Mouse (Mus musculus): ENCODE data around the gene Naa40.
A peak's percentile ranks its signal among the peaks of the same experiment; 100 is the strongest.

Gene Naa40

DNA sequence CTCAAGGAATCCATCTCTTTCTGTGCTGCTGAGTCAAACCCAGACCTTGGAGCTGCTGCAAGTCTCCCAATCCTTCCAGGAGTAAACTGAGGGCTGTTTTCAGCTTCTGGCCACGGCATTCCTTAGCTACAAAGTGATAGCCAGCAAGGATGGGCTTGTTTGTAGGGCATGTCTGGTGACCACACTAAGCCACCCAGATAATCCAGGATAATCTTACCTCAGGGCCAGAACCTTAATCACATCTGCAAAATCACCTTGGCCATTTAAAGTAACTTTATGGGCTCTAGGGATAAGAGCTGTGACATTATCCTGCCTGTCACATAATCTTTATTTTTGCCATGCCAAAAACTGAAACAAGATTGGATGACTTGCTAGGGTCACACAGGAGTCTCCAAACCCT lies 28.8 kb downstream of the Naa40 start:
- DNase-seq = no peak

DNA sequence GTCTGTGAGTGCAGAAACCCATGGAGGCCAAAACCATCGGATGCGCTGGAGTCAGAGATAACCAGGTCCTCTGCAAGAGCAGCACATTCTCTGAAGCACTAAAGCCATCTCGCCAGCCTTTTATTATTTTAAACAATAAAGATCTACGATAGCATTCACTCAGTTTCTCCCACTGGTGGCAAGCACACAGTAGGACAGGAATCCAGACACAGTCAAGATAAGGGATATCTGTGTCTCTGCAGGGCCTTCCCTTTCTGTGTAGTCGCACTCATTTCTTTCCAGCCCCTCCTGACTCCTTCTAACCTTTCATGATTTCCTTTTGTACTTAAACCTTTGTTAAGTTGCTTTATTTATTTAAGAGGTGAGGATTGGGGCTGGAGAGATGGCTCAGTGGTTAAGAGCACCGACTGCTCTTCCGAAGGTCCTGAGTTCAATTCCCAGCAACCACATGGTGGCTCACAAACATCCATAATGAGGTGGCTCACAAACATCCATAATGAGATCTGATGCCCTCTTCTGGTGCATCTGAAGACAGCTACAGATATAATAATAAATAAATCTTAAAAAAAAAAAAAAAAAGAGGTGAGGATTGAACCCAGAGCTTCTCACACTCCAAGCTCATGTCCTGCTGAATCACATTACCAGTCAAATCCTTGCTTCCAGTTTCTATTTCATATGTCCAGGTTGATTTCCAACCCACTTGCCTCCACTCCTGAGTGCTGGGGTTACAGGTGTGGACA lies 30.9 kb downstream of the Naa40 start:
- no peak for DNase-seq

DNA sequence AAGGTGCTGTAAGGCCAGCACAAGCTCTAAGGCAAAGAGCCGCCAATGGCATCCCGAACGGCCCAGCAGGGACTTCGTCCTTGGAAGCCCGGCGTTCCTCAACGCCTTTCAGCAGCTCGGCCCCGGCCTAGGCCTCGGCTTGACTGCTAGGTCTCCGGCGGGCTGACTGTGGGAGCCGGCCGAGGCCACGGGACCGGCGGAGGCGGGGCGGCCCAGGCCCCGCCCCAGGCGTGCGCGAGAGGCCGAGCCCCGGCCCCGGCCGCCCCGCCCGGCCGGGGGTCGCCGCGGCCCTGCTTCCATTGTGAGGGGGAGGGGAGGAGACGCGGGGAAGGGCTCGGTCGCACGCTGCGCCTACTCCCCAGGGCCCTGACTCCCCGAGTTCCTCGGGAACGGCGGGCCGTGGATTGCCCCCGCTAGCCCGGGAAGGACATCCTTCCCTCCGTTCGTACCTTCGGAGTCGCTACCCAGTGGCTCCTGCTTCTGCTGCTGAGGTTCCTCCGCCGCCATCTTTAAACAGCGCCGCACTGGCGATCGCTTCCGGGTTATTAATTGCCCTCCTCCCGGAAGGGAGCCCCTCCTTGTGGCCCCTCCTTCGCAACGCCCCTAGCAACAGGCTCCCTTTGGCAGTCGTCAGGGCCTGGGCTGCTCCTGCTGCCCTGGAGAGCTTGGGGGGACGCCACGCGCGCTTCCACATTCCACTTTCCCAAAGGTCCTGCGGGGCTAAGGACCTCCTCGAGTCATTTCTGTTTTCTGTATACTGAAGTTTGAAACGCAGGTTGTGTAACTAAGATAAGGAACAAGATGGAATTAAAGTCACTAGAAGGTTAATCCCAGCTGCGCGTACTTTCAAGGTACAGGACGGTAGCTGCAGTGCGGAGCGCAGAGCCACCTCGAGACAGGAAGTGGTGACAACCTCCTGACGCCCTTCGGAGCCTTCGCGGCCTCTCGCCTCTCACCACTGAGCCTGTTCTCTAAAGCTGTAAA lies 34.9 kb downstream of the Naa40 start, which contains the start of gene Otub1:
Otub1 (minus strand) TSS at position 564 of the 984 bp plus-strand sequence.
- peak; percentile 94 for DNase-seq

DNA sequence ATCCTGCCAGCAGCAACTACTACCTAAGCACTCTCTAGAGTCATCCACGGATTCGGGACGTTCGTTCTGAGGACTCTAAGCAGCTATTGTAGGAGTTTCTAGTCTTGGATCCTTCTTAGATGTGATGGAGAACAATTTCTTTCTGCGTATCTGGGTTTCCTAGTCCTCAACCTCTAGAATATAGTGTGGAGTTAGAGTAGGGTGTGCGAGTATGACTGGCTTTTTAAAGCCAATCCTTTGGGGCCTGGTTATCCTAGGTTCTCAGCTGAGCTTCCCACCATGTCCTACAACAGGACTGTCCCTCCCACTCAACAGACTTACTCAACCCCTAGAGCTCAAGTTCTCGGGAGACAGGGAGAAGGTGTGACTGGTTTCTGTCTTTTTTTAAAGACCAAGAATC lies 35.7 kb downstream of the Naa40 start:
- no peak for DNase-seq

DNA sequence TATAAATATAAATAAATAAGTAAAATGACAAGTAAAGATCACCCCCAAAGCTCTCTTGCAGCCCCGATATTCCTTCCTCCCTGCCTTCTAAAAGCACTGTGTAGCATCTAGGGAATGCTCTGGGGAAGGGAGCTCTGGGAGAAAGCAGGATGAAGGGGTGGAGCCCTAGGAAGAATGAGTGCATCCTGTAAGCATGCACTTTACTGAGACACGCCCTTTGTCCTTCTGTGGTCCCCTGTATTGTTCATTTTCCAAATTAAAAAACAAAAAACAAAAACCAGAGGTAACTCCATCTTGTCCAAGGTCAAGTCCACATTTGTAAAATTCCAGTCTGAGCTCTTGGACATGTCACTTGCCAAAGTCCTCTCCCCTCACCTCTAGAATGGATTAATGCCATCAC lies 36.1 kb downstream of the Naa40 start:
- no peak for DNase-seq

DNA sequence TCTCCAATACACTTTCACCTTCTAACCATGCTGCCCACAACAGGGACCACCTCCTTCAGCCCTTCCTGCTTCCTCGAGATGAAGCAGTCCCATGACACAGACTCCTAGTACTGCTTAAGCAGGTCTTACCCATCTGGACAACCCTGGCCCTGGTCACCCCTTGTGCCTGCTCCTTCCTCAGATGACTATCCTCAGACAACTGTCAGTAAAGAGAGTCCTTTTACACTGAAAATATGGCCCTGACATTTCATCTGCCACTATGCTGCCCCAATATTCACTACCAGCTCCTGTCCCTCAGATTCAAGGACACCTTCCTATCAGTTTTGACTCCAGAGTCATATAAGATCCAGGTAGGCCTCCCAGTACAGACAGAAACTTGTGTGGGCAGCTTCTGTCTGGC lies 40.6 kb downstream of the Naa40 start:
- DNase-seq = no peak

DNA sequence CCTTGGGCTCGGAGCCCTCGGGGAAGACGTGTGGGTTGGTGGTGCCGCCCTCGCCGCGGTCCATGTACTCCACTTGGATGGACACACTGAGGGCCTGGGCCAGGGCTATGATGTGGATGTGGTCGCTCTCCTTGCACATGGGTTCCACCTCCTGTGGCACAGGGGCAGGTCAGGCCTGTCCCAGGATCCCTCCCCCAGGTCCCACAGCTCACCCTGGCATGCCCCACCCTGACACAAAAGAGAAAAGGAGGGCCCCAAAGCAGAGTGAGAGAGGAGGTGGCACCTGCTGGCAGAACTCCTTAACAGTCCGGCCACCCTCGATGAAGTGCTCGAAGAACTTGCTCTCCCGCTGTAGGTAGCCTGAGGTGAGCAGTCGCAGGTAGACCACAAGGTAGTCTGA lies 41.9 kb downstream of the Naa40 start:
- DNase-seq = no peak

DNA sequence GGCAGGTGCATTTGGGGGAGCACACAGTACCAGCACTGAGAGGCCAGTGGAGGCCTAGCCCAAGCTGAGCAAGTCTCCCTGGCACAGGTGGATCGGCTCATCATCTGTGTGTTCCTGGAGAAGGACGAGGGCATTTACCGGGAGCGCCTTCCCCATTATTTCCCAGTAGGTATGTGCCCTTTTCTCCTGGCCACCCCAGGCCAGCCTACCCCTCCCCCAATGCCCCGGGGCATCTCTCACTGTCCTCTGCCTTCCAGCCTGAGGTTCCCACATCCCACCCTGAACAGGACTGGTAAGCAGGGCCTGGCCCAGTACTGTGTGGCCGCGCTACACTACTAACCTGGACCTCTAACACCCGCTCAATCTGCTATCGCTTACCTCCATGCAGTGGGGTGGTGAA lies 43.5 kb downstream of the Naa40 start:
- DNase-seq = no peak

DNA sequence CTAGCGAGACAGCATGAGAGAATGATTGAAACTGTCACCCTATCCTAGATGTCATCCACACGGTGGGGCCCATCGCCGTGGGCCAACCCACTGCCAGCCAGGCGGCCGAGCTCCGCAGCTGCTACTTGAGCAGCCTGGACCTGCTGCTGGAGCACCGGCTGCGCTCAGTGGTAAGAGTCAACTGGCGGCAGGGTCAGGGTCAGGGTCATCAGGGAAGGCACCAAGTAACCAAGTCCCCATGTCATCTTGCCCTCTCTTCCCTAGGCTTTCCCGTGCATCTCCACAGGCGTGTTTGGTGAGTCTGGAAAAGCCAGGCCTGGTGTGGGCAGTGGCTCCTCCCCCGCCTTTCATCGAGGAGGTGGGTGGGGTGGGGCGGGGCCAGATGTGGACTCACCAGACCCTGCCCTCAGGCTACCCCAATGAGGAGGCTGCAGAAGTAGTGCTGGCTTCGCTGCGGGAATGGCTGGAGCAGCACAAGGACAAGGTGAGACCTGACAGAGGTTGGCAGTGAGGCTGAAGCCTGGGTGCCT lies 44.2 kb downstream of the Naa40 start:
- DNase-seq = peak; percentile 62 to 71

DNA sequence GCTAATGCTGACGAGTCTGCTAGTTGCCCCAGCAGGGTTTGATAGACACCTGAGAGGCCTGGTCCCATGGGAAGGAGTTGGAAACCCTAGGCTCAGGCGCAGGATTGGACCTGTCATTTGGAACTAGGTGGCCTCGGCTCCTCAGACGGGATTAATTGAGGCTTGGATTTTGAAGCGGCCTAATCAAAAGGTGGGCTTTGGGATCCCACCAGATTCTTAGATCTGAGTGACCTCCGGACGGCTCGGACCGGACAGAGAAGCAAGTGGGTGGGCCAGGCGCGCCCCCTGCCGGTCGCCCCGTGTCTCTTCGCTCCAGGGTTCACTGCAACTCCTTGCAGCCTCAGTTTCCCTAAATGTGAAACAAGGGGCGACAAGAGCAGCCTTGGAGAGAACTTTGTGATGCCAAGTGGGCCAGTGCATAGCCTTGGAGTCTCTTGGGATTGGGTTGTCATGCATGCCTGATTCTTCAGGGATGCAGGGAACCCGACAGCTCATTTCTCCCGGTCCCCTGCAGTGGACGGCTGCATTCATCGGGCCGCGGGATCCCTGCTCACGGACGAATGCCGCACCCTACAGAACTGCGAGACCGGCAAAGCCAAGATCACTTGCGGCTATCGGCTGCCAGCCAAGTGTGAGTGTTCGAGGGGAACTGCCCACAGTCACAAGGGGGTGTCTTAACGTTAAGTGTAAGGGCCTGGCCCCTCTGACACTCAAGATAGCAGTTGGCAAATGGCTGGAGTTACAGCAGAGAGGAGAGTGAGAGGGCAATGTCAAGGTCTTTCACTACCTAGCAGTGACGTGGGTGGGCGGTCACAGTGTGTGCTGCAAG lies 44.9 kb downstream of the Naa40 start:
- DNase-seq = peak; percentile 69 to 74

DNA sequence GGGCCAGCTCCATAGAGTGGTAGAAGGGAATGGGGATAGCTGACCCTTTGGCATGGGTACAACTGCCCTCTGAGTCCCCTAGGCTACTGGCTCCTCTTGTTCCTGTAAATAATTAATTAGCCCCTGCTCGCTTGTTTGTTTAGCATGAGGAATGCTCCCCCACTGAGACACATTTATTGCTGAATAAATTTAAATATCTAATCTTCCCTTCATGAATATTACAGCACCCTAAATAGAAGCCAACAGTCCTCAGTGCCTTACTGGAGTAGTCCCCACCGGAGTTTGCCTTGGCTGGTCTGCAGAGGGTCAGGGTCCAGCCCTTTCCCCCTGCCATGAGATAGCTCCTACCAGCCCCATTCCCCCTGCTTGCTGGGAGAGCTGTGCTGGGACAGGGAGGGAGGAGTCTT lies 48.4 kb downstream of the Naa40 start:
- DNase-seq = peak; percentile 88 to 95

DNA sequence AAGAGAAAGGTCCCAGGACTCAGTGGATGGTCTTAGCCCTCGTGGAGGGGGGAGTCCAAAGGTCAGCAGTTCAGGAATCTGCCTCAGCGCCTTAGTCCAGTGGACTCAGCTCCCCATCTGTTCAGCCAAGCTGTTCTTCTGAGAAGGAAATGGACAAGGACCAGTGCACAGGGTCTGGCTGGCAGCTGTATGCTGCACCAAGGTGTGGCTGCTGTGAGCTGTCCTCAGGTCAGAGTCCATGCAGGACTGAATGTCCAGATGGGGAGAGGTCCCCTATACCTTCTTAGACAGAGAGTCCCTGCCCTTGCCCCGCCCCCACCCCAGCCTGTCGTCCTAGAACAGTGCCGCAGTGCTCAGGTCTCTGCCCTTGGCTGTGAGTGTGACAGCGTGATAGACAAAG lies 49.3 kb downstream of the Naa40 start:
- peak; percentile 89 to 94 for DNase-seq

DNA sequence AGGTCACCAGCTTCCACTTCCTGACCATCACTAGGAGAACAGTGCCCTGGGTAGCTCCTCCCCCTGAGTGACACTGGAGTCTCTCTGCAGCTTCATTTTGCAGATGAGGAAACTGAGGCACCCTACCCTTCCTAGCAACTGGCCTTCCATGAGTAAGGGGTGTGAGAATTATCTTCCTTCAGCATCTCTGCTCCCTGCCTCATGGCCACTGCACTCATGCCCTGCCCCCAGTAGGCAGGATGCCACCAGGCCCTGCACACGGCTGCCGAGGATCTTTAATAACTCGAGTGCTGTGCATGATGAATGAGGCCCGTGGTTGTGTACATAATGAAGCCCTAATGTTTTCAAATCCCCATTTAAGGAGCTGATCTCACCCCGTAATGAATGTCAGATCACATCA lies 50.0 kb downstream of the Naa40 start:
- DNase-seq = no peak

DNA sequence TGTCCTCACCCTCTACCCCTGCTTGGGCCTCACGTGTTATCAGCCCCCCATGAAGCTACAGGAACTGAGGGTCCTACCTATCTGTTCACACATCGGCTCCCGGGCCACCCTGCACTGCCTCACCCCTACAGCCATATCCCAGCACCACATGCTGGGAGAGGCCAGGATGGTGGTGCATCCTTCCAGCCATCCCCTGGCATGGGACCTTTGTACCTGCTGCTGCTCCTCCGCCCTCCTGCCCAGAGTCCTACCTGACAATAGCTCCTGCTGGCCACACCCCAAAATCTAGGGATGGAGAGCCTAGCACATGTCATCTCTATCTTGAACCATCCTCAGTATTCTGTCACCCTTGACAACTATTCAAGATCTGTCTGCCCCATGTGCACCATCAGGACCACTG lies 52.0 kb downstream of the Naa40 start:
- DNase-seq = no peak

DNA sequence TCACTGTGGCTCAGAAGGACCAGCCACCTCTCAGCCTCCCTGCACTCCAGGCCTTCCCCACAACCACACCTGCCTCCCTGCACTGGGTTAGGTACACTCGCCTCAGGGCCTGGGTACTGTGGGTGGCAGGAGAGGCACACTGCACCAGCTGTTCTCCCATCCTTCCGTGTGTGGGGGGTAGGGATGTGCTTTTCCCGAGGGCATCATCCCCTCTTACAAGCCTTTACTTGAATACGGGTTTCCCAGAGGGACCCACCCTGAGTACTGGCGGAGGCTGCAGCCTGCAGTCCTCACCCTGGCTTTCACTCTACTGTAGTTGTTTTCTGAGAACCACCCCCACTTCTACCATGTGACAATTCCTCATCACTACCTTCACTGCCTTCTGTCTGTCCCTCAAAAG lies 53.8 kb downstream of the Naa40 start:
- no peak for DNase-seq

DNA sequence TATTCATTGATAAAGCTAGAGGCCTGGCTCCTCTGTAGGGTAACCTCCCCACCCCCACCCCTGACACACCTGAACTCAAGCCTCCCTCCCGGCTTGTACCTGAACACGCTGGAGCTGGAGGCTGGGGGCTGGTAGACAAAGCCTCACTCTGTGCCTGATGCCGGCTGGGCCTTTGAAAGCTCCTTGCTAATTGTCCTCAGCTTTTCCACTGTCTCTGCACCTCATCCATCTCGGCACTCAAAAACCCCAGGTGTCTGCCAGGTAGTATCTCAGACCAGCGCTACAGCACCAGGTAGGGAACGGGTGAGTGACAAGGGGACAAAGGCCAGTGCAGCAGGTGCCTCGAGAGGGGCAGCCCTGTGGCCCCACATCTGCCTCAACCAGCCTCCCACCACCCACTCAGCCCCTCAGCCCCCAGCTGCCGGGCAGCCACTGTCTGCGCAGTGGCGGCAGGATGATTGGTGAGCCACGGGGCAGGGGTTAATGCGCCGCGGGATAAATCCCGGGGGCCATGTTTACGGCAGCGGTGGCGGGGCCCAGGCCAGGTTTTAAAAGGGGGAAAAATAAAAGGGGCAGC lies 55.2 kb downstream of the Naa40 start:
- DNase-seq = no peak

DNA sequence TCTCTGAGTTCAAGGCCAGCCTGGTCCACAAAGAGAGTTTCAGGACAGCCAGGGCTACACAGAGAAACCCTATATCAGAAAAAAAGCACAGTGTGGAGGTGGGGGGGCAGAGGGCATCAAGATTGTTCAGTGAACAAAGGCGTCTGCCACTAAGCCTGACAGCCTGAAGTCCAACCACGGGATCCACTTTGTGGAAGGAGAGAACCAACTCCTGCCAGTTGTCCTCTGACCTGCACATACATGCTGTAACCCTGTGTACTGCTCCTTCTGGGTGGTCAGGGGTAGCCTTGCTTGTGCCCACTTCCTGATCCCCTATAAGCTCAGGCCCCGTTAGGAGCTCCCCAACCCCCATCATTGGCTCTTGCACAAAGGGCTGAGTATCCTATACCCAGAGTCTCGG lies 55.9 kb downstream of the Naa40 start:
- DNase-seq = no peak

DNA sequence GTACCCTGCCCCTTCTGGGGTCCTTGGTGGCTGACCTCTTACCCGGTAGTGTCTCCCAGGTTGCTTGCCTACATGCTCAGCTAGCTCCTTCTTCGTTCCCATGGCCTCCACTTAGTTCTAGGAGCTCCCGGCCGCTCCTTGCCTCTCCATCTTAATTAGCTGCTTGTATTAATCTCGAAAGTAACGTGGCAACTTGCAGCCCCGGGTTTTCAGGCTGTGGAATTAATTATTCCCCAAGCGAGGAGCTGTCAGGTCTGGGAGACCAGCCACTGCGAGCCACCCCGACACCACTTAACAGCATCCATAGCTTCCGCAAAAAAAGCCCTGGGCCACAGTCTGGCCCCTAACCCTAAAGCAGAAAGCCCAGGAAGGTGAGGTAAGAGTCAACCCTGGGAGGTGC lies 57.6 kb downstream of the Naa40 start:
- no peak for DNase-seq

DNA sequence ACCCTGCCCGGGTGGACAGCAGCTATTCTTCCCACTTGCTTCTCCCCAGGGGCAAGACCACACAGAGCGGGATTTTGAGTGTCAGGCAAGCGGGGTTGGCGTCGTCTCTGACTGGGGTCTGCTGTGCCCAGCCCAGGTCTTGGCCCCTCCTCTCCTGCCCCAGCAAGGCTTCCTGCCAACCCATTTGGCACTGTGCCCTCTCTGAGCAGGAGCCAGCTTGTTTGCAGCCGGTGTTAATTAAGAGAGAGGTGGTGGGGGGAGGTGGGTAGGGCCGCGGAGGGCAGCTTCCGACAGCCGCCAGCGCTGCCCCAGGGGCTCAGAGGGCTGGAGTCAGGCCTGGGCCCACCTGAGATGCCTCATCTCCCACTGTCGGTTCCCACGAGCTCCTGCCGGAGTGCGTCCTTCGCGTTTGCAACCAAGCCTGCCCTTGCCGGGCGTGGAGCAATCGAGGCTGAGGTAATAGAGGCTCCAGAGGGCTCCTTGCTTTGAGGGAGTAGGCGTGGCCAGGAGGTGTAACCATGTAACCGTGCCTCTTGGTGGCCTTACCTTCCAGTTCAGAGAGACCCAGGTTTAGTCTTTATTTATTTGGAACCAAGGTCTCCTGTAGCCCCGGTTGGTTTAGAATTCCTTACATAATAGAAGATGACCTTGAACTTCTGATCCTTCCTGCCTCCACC lies 58.6 kb downstream of the Naa40 start:
- peak; percentile 97 for DNase-seq

DNA sequence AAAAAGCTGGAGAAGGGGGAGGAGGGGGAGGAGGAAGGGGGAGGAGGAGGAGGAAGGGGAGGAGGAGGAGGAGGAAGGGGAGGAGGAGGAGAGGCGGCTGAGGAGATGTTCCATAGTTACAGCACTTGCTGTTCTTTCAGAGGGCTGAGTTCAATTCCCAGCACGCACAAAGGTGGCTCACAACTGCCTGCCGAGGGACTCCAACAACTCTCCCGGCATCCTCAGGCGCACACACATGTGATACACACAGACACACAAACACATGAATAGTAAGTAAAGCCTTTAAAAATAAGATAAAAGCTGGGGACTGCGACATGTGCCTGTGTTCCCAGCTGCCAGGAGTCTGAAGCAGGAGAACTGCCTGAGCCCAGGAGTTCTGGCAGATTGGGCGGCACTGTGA lies 59.5 kb downstream of the Naa40 start:
- no peak for DNase-seq

DNA sequence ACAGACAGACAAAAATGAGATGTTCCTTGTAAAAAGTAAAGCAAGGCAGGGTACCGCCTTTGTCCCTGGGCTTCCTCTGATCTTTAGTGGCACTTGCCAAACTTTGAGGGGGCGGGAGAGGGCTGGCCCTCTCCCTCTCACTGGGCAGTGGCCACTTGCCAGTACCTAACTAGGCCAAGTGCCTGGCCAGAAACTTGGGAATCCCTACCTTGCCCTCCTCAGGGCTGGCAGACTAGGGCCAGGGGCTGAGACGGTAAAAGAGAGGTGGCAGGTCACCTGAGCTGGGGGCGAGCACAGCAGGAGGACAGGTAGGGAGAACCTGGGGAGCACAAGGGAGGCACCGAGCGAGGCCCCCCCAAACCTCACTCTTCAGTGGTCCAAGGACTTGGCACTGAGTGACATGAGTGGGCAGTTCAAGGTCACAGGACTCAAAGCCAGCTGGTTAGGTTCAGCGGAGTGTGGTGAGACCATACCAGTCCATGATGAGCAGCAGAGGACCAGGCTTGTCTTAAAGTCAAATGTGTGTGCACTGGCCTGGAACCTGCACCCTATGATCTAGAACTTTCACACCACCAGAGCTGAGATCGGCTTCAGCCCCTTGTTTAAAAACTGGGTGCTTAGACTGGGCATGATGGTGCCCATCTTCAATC lies 60.1 kb downstream of the Naa40 start:
- peak; percentile 83 to 91 for DNase-seq

All from kidney, adult 8-10 months (tissue).